Mouse (Mus musculus) limb, embryonic 13.5 days (tissue): Measurements from ENCODE around the gene Ints6. TPM values are rescaled to one million over a fixed set of nuclear protein-coding genes. Genes with fewer than 3 reads are reported as not detected.

Source experiments
- ATAC-seq: fragments of 200-750 bp; cut with Nextera tagmentation; 2 replicates; pipeline ENCODE4 v1.8.0; 2017; ENCODE audit warnings: low read depth, moderate number of reproducible peaks, moderate TSS enrichment; ENCODE audit not compliant: low FRiP score
- H3K27ac ChIP-seq: fragments of 300-500 bp; sonication (generic); 2 replicates; pipeline ENCODE4 v1.5.1; 2015; ENCODE audit warnings: inconsistent platforms, mild to moderate bottlenecking, moderate library complexity
- H3K27me3 ChIP-seq: fragments of 300-500 bp; sonication (generic); 2 replicates; pipeline ENCODE4 v1.6.1; 2015; ENCODE audit warnings: mild to moderate bottlenecking, inconsistent platforms
- H3K36me3 ChIP-seq: fragments of 300-500 bp; sonication (generic); 2 replicates; pipeline ENCODE4 v1.6.1; 2015; ENCODE audit warnings: inconsistent platforms, mild to moderate bottlenecking, moderate library complexity
- H3K4me1 ChIP-seq: fragments of 300-500 bp; sonication (generic); 2 replicates; pipeline ENCODE4 v1.6.1; 2015; ENCODE audit warnings: inconsistent platforms
- H3K4me2 ChIP-seq: fragments of 300-500 bp; sonication (generic); replicated peaks from 2 replicates; pipeline ENCODE4 v1.6.1; 2015; ENCODE audit warnings: inconsistent platforms, mild to moderate bottlenecking, moderate library complexity
- H3K4me3 ChIP-seq: fragments of 300-500 bp; sonication (generic); 2 replicates; pipeline ENCODE4 v1.5.1; 2015; ENCODE audit warnings: moderate library complexity, mild to moderate bottlenecking, inconsistent platforms
- H3K9ac ChIP-seq: fragments of 300-500 bp; sonication (generic); 2 replicates; pipeline ENCODE4 v1.6.1; 2015; ENCODE audit warnings: mild to moderate bottlenecking, inconsistent platforms
- H3K9me3 ChIP-seq: fragments of 300-500 bp; sonication (generic); 2 replicates; pipeline ENCODE4 v1.6.1; 2016; ENCODE audit warnings: inconsistent platforms
- WGBS: fragments of 180-500 bp; shearing (Covaris S2); methylation state at CpG from one replicate; pipeline ENCODE4 v1.1.7; 2015; 5-methylcytosine and 5-hydroxymethylcytosine counted together
- polyA plus RNA-seq: library from polyadenylated mRNA; unstranded; fragments of >200 nt; fragmentation: Nextera tagmentation; extraction: Ambion mirVana; gene quantifications from 2 replicates; pipeline ENCODE4 v1.2.1, GENCODE M21; 2015

Ints6 gene
- polyA plus RNA-seq, 1 experiment from 2014 or later = 23.3 TPM

DNA sequence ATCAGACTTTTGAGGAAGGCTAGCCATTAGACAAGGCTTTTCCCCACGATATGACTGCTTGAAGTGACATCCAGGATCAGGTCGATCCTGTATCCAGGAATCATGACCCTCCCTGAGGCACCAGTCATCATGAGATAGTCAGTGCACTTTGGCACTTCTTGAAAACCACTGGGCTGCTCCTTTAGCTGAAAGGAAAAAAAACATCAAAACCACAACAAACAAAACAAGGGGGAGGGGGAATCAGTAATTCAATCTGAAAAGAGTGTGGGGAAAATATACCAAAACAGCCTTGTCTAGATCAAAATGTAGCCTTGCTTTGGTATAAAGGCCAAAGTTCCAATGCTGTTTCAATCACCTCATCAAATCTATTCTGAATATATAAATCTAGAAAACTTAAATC is 27.3 kb downstream of the Ints6 start:
- Histone ChIP-seq H3K27ac (no peak overlapping the region), H3K4me2 (no peak overlapping the region), H3K4me1 (no peaks in the 10 kb centered on the region), H3K27me3 (no peaks in the 10 kb centered on the region), H3K36me3 (peaks cover 32% of the 10 kb centered on the region), H3K4me3 (no peak overlapping the region), H3K9me3 (no peaks in the 10 kb centered on the region), H3K9ac (no peak overlapping the region)
- 87% methylated on average over 2 of the region's 2 CpGs for WGBS
- no peak for ATAC-seq

DNA sequence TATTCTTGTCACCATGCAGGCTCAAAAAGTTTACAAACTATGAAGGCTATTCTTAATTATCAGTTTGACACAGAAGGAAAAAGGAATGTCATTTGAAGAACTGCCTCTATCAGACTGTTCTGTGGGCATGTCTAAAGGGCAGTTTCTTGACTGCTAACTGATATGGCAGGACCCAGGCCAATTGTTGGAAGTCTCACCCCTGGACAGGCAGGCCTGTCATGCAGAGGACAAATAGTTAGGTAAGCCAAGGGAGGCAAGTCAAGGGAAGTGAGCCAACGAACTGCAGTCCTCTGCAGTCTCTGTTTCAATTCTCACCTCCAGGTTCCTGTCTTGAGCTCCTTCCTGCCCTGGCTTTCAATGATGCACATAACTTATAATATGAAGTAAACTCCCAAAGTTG is 29.1 kb downstream of the Ints6 start:
- Histone ChIP-seq H3K4me2 (no peak overlapping the region), H3K4me3 (no peak overlapping the region), H3K4me1 (no peaks in the 10 kb centered on the region), H3K36me3 (peaks cover 26% of the 10 kb centered on the region), H3K27me3 (no peaks in the 10 kb centered on the region), H3K9me3 (no peaks in the 10 kb centered on the region), H3K27ac (no peak overlapping the region), H3K9ac (no peak overlapping the region)
- ATAC-seq = no peak
- WGBS = 87% methylated on average over 1 of the region's 1 CpGs

DNA sequence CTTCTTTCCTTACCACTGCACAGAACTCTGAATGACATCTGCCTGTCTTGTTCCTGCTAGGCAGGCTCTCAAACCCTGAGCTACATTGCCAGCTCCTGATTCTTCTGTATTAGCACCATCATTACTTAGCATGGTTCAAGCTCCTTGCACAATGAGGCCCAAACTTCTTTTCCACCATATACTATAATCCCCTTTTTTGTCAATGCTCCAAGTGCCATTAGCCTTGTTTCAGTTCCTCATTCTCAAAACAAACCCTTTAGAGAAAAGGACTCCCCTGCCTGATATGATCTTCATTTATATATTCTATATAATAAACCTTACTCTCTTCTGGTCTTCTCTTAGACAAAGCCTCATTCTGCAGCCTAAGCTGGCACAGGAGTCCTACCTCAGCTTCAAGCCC is 36.4 kb downstream of the Ints6 start:
- H3K9ac ChIP-seq = no peak overlapping the region
- no peaks in the 10 kb centered on the region for H3K9me3 ChIP-seq
- no peak overlapping the region for H3K4me2 ChIP-seq
- no peak overlapping the region for H3K27ac ChIP-seq
- H3K4me3 ChIP-seq = no peak overlapping the region
- no peaks in the 10 kb centered on the region for H3K36me3 ChIP-seq
- H3K27me3 ChIP-seq = no peaks in the 10 kb centered on the region
- H3K4me1 ChIP-seq = no peaks in the 10 kb centered on the region
- ATAC-seq = no peak

DNA sequence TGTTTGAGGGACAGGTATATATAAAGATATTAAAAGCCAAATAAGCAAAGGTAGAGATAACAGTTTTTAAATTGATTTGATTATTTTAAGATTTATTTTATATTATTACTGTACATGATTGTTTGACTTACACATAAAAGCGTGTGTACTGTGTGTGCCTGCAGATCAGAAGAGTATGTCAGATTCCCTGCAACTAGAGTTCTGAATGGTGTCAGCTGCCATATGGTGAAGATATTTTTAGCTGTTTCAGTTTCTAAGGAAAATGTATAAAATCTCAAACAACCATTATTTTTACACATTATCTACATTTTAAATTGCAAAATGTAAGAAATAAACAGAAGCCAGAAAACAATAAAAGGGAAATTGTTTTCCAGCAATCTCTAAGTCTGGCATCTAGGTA is 39.3 kb downstream of the Ints6 start:
- WGBS = 89% methylated on average over 1 of the region's 1 CpGs
- no peak overlapping the region for H3K4me2 ChIP-seq
- no peak for ATAC-seq
- H3K9me3 ChIP-seq = no peaks in the 10 kb centered on the region
- H3K4me1 ChIP-seq = no peaks in the 10 kb centered on the region
- H3K4me3 ChIP-seq = no peak overlapping the region
- H3K27ac ChIP-seq = no peak overlapping the region
- no peaks in the 10 kb centered on the region for H3K27me3 ChIP-seq
- H3K36me3 ChIP-seq = no peaks in the 10 kb centered on the region
- no peak overlapping the region for H3K9ac ChIP-seq

DNA sequence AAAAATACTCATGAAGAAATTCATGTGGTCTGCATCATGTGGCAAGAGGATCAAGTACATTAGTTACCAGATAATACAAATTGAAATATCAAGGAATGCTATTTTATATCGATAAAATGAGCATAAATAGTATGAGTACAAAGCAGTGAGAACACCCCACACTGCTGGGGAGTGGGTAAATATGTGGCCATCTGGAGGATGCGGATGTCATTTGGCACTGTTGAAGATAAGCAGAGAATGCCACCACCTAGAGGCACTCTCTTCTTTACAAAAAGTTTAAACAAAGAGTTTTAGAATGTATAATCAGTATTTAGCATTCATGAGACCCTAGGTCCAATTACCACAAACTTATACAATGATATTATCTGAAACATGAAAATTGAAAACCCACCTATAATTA is 42.8 kb downstream of the Ints6 start:
- H3K27me3 ChIP-seq = no peaks in the 10 kb centered on the region
- peaks cover 19% of the 10 kb centered on the region for H3K36me3 ChIP-seq
- H3K4me1 ChIP-seq = no peaks in the 10 kb centered on the region
- ATAC-seq = no peak
- no peaks in the 10 kb centered on the region for H3K9me3 ChIP-seq
- WGBS = 92% methylated on average over 2 of the region's 2 CpGs
- H3K4me2 ChIP-seq = no peak overlapping the region
- no peak overlapping the region for H3K27ac ChIP-seq
- no peak overlapping the region for H3K9ac ChIP-seq
- no peak overlapping the region for H3K4me3 ChIP-seq

DNA sequence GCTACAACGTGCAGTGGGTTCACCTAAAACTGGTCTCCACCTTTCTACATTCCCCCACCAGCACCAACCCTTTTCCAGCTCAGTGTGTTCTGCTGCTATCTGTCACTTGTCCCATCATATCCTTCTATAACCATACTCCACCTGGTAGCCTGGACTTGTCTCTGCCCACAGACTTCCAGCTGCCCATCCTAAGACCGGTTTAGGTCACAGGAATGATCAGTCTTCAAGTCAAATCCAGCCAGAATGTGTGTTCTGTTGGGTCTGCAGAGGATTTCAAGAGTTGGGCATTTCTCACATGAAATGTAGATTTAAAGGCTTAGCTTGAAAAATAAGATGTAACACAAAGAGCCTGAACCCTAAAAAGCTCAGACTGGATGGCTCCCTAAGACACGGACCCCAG is 87.3 kb downstream of the Ints6 start:
- 96% methylated on average over 3 of the region's 3 CpGs for WGBS
- no peaks in the 10 kb centered on the region for H3K27me3 ChIP-seq
- H3K36me3 ChIP-seq = no peaks in the 10 kb centered on the region
- no peak overlapping the region for H3K4me3 ChIP-seq
- H3K9ac ChIP-seq = no peak overlapping the region
- no peaks in the 10 kb centered on the region for H3K9me3 ChIP-seq
- no peaks in the 10 kb centered on the region for H3K4me1 ChIP-seq
- H3K27ac ChIP-seq = no peak overlapping the region
- ATAC-seq = no peak
- H3K4me2 ChIP-seq = no peak overlapping the region

DNA sequence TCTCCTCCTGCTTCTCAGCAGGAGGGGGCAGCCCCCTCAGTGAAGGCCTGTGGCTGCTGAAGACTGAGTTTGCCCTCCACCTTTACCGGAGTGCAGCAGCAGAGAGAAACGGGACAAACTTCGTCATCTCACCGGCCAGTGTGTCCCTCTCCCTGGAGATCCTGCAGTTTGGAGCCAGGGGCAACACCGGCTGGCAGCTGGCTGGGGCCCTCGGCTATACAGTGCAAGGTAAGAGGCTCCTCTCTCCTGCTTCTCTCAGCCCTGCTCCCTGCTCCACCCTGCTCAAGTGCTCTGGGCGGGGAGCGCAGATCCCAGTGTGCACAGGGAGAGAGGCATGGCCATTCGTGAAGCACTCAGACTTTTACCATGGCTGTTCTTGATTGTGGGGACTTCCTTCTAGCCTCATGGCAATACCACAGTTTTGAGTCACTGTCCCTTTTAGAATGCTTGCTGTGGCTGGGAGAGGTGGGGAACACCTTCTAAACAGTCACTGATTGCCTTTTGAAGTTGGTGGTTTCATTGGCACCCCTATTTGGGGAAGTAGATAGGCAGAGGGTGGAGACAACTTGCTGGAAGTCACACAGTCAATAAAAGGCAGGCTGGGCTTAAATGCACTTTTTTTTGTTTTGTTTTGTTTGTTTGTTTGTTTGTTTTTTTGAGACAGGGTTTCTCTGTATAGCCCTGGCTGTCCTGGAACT is 95.8 kb downstream of the Ints6 start:
- Histone ChIP-seq H3K4me2 (no peak overlapping the region), H3K9me3 (no peaks in the 10 kb centered on the region), H3K36me3 (no peaks in the 10 kb centered on the region), H3K4me1 (no peaks in the 10 kb centered on the region), H3K4me3 (no peak overlapping the region), H3K27ac (no peak overlapping the region), H3K9ac (no peak overlapping the region), H3K27me3 (no peaks in the 10 kb centered on the region)
- WGBS = 47% methylated on average over 9 of the region's 9 CpGs
- ATAC-seq = no peak

DNA sequence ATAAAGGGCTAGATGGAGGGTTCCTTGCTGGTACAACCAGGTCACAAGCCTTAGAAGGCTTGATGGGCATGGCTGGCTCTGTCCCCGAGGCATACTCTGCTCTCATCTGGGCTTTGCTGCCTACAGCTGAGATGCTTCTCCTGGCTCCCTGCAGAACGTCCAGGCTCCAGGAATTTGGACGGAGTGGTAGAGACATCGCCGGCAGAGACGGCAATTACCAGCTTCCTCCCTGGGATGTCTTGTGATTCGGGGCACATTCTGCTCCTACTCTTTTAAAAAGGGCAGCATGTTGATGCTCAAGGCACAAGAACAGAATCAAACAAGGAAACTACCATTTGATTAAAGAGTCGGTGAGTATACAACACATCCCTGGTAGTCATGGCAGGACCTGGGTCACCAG is 97.6 kb downstream of the Ints6 start, which contains the start of gene Serpine3:
TSS of gene Serpine3 (plus strand) at position 301 of the 400 bp plus-strand sequence.
- H3K9me3 ChIP-seq = no peaks in the 10 kb centered on the region
- no peak within 1 kb of the TSS for H3K27ac ChIP-seq
- no peaks in the 10 kb centered on the region for H3K27me3 ChIP-seq
- no peak for ATAC-seq
- no peak within 1 kb of the TSS for H3K4me2 ChIP-seq
- H3K4me3 ChIP-seq = no peak within 1 kb of the TSS
- no peaks in the 10 kb centered on the region for H3K4me1 ChIP-seq
- H3K36me3 ChIP-seq = no peaks in the 10 kb centered on the region
- WGBS = 74% methylated on average over 8 of the region's 8 CpGs
- no peak within 1 kb of the TSS for H3K9ac ChIP-seq

DNA sequence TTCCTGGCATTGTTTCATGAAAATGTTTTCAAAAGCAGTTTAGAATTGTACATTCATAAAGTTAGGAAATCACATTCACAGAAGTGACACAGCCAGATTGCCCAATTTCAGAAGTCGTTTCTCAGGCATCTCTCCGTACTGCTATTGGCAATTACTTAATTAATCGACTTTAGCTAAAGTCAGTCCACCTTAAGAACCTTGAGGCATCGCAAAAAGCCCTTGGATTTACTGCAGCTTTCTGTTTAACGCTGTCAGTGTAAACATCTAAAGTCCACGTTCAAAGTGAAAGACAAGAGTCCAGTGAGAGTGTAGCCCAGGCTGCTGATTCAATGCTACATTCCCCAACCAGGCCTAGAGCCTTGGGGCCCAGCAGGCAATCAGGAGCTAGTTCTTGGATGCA is 98.6 kb downstream of the Ints6 start:
- Histone ChIP-seq H3K4me2 (no peak overlapping the region), H3K9me3 (no peaks in the 10 kb centered on the region), H3K9ac (no peak overlapping the region), H3K27me3 (no peaks in the 10 kb centered on the region), H3K27ac (no peak overlapping the region), H3K4me1 (no peaks in the 10 kb centered on the region), H3K36me3 (no peaks in the 10 kb centered on the region), H3K4me3 (no peak overlapping the region)
- no peak for ATAC-seq
- 57% methylated on average over 6 of the region's 6 CpGs for WGBS

DNA sequence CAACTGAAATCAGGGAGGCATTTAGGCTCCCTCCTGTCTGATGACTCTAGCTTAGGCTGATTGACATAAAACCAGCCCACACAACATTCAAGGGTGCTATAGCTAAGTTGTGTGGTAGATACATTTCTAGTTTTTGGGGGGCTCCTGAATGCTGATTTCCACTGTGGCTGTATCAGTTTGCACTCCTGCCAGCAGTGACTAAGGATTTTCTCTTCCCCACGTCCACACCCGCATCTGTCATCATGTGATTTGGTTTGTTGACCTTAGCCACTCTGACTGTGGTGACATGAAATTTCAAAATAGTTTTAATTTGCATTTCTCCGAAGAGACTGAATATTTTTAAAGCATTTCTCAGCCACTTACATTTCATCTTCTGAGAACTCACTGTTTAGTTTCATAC is 103.5 kb downstream of the Ints6 start:
- Histone ChIP-seq H3K27ac (no peak overlapping the region), H3K27me3 (no peaks in the 10 kb centered on the region), H3K36me3 (no peaks in the 10 kb centered on the region), H3K4me2 (no peak overlapping the region), H3K4me1 (no peaks in the 10 kb centered on the region), H3K9me3 (no peaks in the 10 kb centered on the region), H3K4me3 (no peak overlapping the region), H3K9ac (no peak overlapping the region)
- 85% methylated on average over 3 of the region's 3 CpGs for WGBS
- ATAC-seq = no peak

DNA sequence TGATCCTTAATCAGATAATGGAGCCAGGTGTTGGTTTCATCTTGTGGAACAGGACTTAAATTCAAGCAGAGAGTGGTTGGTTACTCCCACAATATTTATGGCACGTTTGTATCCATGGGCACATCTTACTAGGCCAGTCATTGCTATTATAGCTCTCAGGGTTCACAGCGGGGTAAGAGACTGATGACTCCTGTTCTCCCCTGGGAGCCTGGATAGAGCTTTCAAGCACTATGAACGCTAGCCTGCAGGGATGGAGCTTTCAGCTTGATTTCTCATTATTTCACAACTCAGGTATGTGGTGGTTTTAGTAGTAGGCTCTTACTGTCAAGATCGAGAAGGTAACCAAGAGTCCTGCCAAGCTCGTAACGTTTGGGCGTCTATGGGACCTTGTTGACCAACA is 105.0 kb downstream of the Ints6 start:
- H3K4me2 ChIP-seq = no peak overlapping the region
- no peak overlapping the region for H3K4me3 ChIP-seq
- no peak overlapping the region for H3K27ac ChIP-seq
- no peak for ATAC-seq
- no peaks in the 10 kb centered on the region for H3K4me1 ChIP-seq
- no peaks in the 10 kb centered on the region for H3K9me3 ChIP-seq
- H3K9ac ChIP-seq = no peak overlapping the region
- no peaks in the 10 kb centered on the region for H3K36me3 ChIP-seq
- WGBS = 80% methylated on average over 7 of the region's 7 CpGs
- no peaks in the 10 kb centered on the region for H3K27me3 ChIP-seq

DNA sequence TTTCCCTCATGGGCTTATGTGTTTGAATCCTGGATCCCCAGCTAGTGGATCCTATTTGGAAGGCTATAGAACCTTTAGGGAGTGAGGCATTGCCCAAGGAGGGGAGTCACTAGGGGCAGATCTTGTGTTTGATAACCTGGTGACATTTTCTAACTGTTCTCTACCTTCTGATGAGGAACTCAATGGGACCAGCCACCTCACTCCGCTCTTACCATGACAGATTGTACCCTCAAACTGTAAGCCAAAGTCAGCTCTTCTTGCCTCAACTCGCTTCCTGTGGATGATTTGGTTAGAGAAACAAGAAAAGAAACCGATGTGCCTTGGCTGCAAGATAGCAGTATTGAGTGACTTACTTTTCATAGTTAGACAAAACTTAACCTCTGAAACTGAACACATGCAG is 109.2 kb downstream of the Ints6 start:
- no peak overlapping the region for H3K9ac ChIP-seq
- ATAC-seq = no peak
- H3K9me3 ChIP-seq = no peaks in the 10 kb centered on the region
- H3K36me3 ChIP-seq = no peaks in the 10 kb centered on the region
- H3K27me3 ChIP-seq = no peaks in the 10 kb centered on the region
- WGBS = 90% methylated on average over 3 of the region's 3 CpGs
- H3K4me1 ChIP-seq = no peaks in the 10 kb centered on the region
- no peak overlapping the region for H3K27ac ChIP-seq
- no peak overlapping the region for H3K4me3 ChIP-seq
- no peak overlapping the region for H3K4me2 ChIP-seq

DNA sequence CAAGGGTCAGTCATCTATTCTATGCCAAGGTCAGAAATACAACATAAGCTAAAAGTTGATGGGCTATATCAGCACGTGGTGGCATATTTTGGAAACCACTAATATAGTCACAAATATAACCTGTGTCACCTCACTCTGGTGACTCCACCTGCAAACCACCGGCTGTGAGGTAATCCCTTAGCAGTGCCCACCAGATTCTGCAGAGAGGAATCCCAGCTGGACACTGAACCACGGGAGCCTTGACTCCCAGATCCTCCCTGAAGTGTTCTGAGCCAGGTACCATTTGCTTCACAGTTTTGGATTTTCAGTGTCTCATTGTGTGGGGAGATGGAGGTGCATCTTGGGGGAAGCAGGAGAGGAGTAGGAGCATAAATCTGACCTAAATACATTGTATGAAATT is 110.6 kb downstream of the Ints6 start:
- Histone ChIP-seq H3K9me3 (no peaks in the 10 kb centered on the region), H3K4me3 (no peak overlapping the region), H3K27me3 (no peaks in the 10 kb centered on the region), H3K36me3 (no peaks in the 10 kb centered on the region), H3K9ac (no peak overlapping the region), H3K4me1 (no peaks in the 10 kb centered on the region), H3K27ac (no peak overlapping the region), H3K4me2 (no peak overlapping the region)
- ATAC-seq = no peak
- 63% methylated on average over 3 of the region's 3 CpGs for WGBS
